Mouse (Mus musculus): ENCODE measurements at regions not wholly inside any gene's neighbourhood (a gene's known extent, or its start where the extent isn't known, plus 50 kb on each side); places are given as distances from the start of the nearest gene placed in this dataset.

GRCm38 (mm10) chr16:54440932-54441331, 856.9 kb downstream of the Zpld1 start:
- DNase-seq (ENCODE audit: low spot score in 2 of 2): no peak

- DNase-seq (ENCODE audit: low spot score in 2 of 2): no peak
Measured at GRCm38 (mm10) chr16:54406638-54407037, 891.1 kb downstream of the Zpld1 start.

- DNase-seq (ENCODE audit: low spot score in 2 of 2): no peak
Measured at GRCm38 (mm10) chr16:54384019-54384418, 913.8 kb downstream of the Zpld1 start.

- DNase-seq (ENCODE audit: low spot score in 2 of 2): no peak
Measured at GRCm38 (mm10) chr16:54374990-54375389, 922.8 kb downstream of the Zpld1 start.

- peak; percentile 24 to 26 for DNase-seq (ENCODE audit: low spot score in 2 of 2)
Measured at GRCm38 (mm10) chr16:54354423-54354822, 943.4 kb downstream of the Zpld1 start.

GRCm38 (mm10) chr16:54348814-54349213, 949.0 kb downstream of the Zpld1 start:
- no peak for DNase-seq (ENCODE audit: low spot score in 2 of 2)

GRCm38 (mm10) chr16:54346086-54346789, 951.5 kb downstream of the Zpld1 start:
- no peak for DNase-seq (ENCODE audit: low spot score in 2 of 2)
